Mouse (Mus musculus): ENCODE measurements around the gene Srrm3. TPM values are rescaled to one million over a fixed set of nuclear protein-coding genes. Genes with fewer than 3 reads are reported as not detected.

Srrm3 gene
- polyA plus RNA-seq, 1 experiment from 2014 or later = not detected

DNA sequence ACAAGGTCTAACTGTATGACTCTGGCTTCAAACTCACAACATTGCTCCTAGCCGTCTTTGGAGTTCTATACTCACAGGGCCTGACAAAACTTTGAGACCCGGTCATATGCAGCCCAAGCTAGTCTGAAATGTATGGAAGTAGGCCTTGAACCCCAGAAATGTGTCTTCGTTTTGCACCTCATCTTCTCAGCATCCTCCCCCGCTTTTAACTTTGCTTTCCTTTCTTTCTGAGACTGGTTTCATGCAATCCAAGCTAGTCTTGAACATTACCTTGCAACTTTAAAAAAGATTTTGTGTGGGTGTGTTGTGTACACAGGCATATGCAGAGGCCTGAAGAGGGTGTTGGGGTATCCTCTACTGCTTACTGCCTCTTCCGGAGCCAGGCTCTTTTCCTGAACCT is 97.6 kb downstream of the Srrm3 start:
- 68% methylated on average over 5 of the region's 5 CpGs for WGBS
- Histone ChIP-seq H3K4me3 (no peak overlapping the region), H3K27ac (no peak overlapping the region)

DNA sequence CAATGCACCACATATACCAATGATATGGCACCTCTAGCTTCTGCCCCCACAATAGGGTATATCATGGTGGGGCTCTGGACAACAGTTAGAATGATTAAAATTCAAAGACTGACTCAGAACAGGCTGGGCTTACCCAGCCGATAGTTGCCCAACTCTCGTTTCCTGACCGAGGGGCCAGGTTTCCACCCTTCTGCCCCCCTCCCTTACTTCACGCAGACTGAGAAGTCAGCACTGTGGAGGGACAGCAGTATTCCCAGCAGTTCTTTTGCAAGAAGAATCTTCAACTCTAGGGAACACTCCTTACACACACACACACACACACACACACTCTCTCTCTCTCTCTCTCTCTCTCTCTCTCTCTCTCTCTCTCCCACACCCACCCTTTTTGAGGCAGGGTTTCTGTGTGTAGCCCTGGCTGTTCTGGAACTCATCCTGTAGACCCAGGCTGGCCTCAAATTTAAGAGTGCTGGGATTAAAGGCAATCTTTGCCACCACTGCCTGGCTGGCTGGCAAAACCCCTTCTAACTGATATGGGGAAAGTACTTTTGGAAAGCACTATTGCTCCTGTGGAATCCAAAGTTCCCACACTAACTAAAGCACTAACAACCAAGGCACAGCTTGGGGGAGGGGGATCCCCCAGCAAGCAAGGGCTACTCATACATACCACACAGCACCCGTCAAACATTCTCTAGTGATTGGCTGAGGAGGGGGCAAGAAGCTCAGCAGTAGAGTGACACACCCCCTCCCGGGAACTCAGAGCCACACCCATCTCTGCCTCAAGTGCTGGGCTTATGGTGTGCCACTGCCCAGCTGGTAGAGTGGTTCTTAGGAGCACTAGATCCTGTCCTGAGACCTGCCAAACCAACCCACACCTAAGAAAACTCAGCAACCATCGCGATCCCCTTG is 98.9 kb downstream of the Srrm3 start:
- WGBS = 72% methylated on average over 8 of the region's 8 CpGs
- H3K4me1 ChIP-seq = peaks cover 6% of the 10 kb centered on the region
- no peak for DNase-seq (ENCODE audit: low spot score)
- H3K27me3 ChIP-seq (ENCODE audit: low read depth, poor library complexity, severe bottlenecking) = no peaks in the 10 kb centered on the region
- H3K27ac ChIP-seq = no peak overlapping the region
- peaks cover 55% of the 10 kb centered on the region for H3K36me3 ChIP-seq
- no peaks in the 10 kb centered on the region for H3K9me3 ChIP-seq (replicated peaks)
- no peak overlapping the region for H3K4me3 ChIP-seq

More for the DNA sequence above, 97.6 kb downstream of the Srrm3 start:
- H3K36me3 ChIP-seq = peaks cover 42% of the 10 kb centered on the region
- peaks cover 6% of the 10 kb centered on the region for H3K4me1 ChIP-seq
- H3K27me3 ChIP-seq (ENCODE audit: low read depth, poor library complexity, severe bottlenecking) = no peaks in the 10 kb centered on the region
- no peaks in the 10 kb centered on the region for H3K9me3 ChIP-seq (replicated peaks)
- no peak for DNase-seq (ENCODE audit: low spot score)

DNA sequence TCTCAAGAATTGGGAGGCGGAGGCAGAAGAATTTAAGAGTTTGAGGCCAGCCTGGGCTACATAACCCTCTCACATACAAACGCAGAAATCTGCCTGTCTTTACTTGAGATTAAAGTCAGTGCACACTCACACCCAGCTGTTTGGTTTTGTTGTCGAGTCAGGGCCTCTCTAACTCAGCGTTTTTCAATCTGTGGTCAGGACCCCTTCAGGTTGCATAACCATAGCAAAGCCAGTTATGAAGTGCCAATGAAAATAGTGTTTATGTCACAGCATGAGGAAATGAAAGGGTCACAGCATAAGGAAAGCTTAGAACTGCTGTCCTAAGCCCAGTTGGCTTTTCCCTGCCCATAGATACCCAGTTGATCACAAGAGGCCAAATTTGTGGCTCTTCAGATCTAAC is 100.2 kb downstream of the Srrm3 start:
- Histone ChIP-seq H3K36me3 (peaks cover 67% of the 10 kb centered on the region), H3K27ac (no peak overlapping the region), H3K4me3 (no peak overlapping the region), H3K27me3 (ENCODE audit: low read depth, poor library complexity, severe bottlenecking) (no peaks in the 10 kb centered on the region), H3K4me1 (peaks cover 6% of the 10 kb centered on the region), H3K9me3 (replicated peaks) (no peaks in the 10 kb centered on the region)
- WGBS = 88% methylated on average over 4 of the region's 4 CpGs
- no peak for DNase-seq (ENCODE audit: low spot score)

DNA sequence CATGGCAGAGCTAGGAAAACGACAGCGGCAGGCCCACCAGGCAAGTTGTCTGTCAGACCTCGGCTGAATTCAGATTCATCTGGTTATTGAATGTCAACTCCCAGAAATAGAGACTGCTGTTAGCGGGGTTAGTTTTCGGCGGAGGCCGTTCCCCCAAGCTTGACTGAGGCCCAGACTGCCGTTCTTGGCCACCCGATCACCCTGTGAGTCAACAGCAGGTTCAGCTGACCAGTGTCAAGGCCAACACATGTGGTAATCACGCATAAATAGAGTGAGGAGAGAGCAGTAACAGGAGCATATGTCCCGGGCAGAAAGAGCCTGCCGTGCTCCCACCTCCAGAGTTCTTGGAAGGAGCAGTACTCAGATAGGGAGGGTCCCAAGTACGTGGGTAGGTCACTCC is 100.6 kb downstream of the Srrm3 start:
- Histone ChIP-seq H3K4me3 (no peak overlapping the region), H3K27me3 (ENCODE audit: low read depth, poor library complexity, severe bottlenecking) (no peaks in the 10 kb centered on the region), H3K9me3 (replicated peaks) (no peaks in the 10 kb centered on the region), H3K4me1 (peaks cover 6% of the 10 kb centered on the region), H3K27ac (no peak overlapping the region), H3K36me3 (peaks cover 71% of the 10 kb centered on the region)
- 89% methylated on average over 13 of the region's 13 CpGs for WGBS
- no peak for DNase-seq (ENCODE audit: low spot score)

- no peak for DNase-seq (ENCODE audit: low spot score)
- Histone ChIP-seq H3K27ac (no peak overlapping the region), H3K4me1 (peaks cover 2% of the 10 kb centered on the region), H3K4me3 (no peak overlapping the region), H3K36me3 (peaks cover 81% of the 10 kb centered on the region), H3K9me3 (replicated peaks) (no peaks in the 10 kb centered on the region), H3K27me3 (ENCODE audit: low read depth, poor library complexity, severe bottlenecking) (no peaks in the 10 kb centered on the region)
- 93% methylated on average over 12 of the region's 12 CpGs for WGBS
These were observed 101.5 kb downstream of the Srrm3 start for GRCm38 (mm10) chr5:135908185-135908584.

DNA sequence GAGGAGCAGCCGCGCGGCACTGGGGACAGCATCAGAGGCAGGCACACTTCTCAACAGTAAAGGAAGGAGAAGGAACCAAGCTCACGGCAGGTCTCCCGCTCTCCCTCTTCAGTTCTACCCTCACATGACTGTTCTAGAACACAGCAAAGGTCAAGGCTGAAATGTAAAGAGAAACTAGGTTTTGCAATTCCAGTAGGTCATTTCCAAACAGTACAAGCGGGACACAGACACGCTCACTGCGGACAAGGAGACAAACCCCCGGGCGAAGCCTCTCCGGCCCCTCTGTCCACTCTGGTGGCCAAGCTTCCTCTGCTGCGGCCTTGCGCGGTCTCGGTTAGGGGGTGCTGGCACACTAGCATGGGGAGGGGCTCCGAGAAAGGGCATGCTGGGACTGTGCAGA is 102.3 kb downstream of the Srrm3 start:
- Histone ChIP-seq H3K27me3 (ENCODE audit: low read depth, poor library complexity, severe bottlenecking) (no peaks in the 10 kb centered on the region), H3K9me3 (replicated peaks) (no peaks in the 10 kb centered on the region), H3K27ac (no peak overlapping the region), H3K36me3 (peaks cover 89% of the 10 kb centered on the region), H3K4me1 (no peaks in the 10 kb centered on the region; the same call in 1 of the 2 replicates), H3K4me3 (no peak overlapping the region)
- WGBS = 94% methylated on average over 16 of the region's 16 CpGs
- DNase-seq (ENCODE audit: low spot score) = no peak

DNA sequence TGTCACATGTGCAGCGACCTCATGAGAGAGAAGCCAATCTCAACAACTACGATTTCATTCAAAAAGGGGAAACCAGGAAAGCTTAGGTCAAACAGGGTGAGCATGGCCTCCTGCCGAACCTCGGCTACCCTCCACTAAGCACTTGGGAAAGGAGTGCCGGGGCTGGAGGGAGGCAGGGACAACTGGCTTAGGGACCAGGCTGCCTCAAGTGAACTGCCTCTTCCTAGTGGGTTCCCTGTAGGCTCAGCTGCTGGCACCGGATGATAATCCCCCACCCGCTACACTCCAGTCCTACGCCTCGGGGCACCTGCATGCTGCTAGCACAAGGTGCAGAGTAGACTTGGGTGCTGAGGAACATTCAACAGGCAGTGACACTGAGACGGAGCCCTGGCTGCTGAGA is 103.0 kb downstream of the Srrm3 start:
- no peaks in the 10 kb centered on the region for H3K9me3 ChIP-seq (replicated peaks)
- no peak overlapping the region for H3K4me3 ChIP-seq
- H3K4me1 ChIP-seq = no peaks in the 10 kb centered on the region
- peaks cover 92% of the 10 kb centered on the region for H3K36me3 ChIP-seq
- no peak for DNase-seq (ENCODE audit: low spot score)
- H3K27me3 ChIP-seq (ENCODE audit: low read depth, poor library complexity, severe bottlenecking) = no peaks in the 10 kb centered on the region
- 94% methylated on average over 10 of the region's 10 CpGs for WGBS
- no peak overlapping the region for H3K27ac ChIP-seq

GRCm38 (mm10) chr5:135910813-135911212 is 104.1 kb downstream of the Srrm3 start:
- Histone ChIP-seq H3K4me1 (no peaks in the 10 kb centered on the region), H3K27me3 (ENCODE audit: low read depth, poor library complexity, severe bottlenecking) (no peaks in the 10 kb centered on the region), H3K4me3 (no peak overlapping the region), H3K27ac (no peak overlapping the region), H3K9me3 (replicated peaks) (no peaks in the 10 kb centered on the region), H3K36me3 (peaks cover 97% of the 10 kb centered on the region)
- WGBS = 91% methylated on average over 25 of the region's 25 CpGs
- DNase-seq (ENCODE audit: low spot score) = no peak

GRCm38 (mm10) chr5:135911633-135912220 is 105.0 kb downstream of the Srrm3 start:
- H3K36me3 ChIP-seq = peaks cover 99% of the 10 kb centered on the region
- WGBS = 92% methylated on average over 11 of the region's 11 CpGs

GRCm38 (mm10) chr5:135913201-135913600 is 106.5 kb downstream of the Srrm3 start:
- Histone ChIP-seq H3K36me3 (peaks cover 99% of the 10 kb centered on the region), H3K9me3 (replicated peaks) (no peaks in the 10 kb centered on the region), H3K4me1 (no peaks in the 10 kb centered on the region), H3K27ac (no peak overlapping the region), H3K27me3 (ENCODE audit: low read depth, poor library complexity, severe bottlenecking) (no peaks in the 10 kb centered on the region), H3K4me3 (no peak overlapping the region)
- WGBS = 89% methylated on average over 5 of the region's 5 CpGs
- no peak for DNase-seq (ENCODE audit: low spot score)

More at GRCm38 (mm10) chr5:135911633-135912220, 105.0 kb downstream of the Srrm3 start:
- Histone ChIP-seq H3K27me3 (ENCODE audit: low read depth, poor library complexity, severe bottlenecking) (no peaks in the 10 kb centered on the region), H3K4me3 (no peak overlapping the region), H3K27ac (no peak overlapping the region), H3K4me1 (no peaks in the 10 kb centered on the region), H3K9me3 (replicated peaks) (no peaks in the 10 kb centered on the region)
- no peak for DNase-seq (ENCODE audit: low spot score)

- Histone ChIP-seq H3K4me3 (no peak overlapping the region), H3K36me3 (peaks cover 99% of the 10 kb centered on the region), H3K27me3 (ENCODE audit: low read depth, poor library complexity, severe bottlenecking) (no peaks in the 10 kb centered on the region), H3K9me3 (replicated peaks) (no peaks in the 10 kb centered on the region), H3K4me1 (no peaks in the 10 kb centered on the region), H3K27ac (no peak overlapping the region)
- DNase-seq (ENCODE audit: low spot score) = no peak
- WGBS = 93% methylated on average over 6 of the region's 6 CpGs
These were observed 107.5 kb downstream of the Srrm3 start for GRCm38 (mm10) chr5:135914156-135914555.

- Histone ChIP-seq H3K36me3 (peaks cover 99% of the 10 kb centered on the region), H3K4me1 (no peaks in the 10 kb centered on the region)
- WGBS = 93% methylated on average over 6 of the region's 6 CpGs
These were observed 109.4 kb downstream of the Srrm3 start for GRCm38 (mm10) chr5:135916051-135916565.

GRCm38 (mm10) chr5:135916601-135917000 is 109.9 kb downstream of the Srrm3 start:
- Histone ChIP-seq H3K27me3 (ENCODE audit: low read depth, poor library complexity, severe bottlenecking) (no peaks in the 10 kb centered on the region), H3K27ac (no peak overlapping the region), H3K9me3 (replicated peaks) (no peaks in the 10 kb centered on the region), H3K4me3 (no peak overlapping the region), H3K4me1 (no peaks in the 10 kb centered on the region), H3K36me3 (peaks cover 99% of the 10 kb centered on the region)
- DNase-seq (ENCODE audit: low spot score) = no peak
- WGBS = 90% methylated on average over 3 of the region's 3 CpGs

More at GRCm38 (mm10) chr5:135916051-135916565, 109.4 kb downstream of the Srrm3 start:
- Histone ChIP-seq H3K27ac (no peak overlapping the region), H3K4me3 (no peak overlapping the region), H3K27me3 (ENCODE audit: low read depth, poor library complexity, severe bottlenecking) (no peaks in the 10 kb centered on the region), H3K9me3 (replicated peaks) (no peaks in the 10 kb centered on the region)
- DNase-seq (ENCODE audit: low spot score) = no peak

All from limb, embryonic 10.5 days (tissue).